Mouse (Mus musculus) gastrocnemius, postnatal 4 days (tissue): ENCODE data around the gene Dtx3l. TPM values are rescaled to one million over a fixed set of nuclear protein-coding genes. Genes with fewer than 3 reads are reported as not detected.
"Not testable (repeated sequence)": the region's sequence is repeated elsewhere in the genome, so short reads cannot be mapped to it uniquely, and the experiment has no call there.

Experiments used
- DNase-seq, 2 experiments: peaks; one replicate each; pipeline ENCODE4 v3.0.0; 2021 to 2022; ENCODE audit warnings: low spot score in 2 of 2, mixed read lengths in 2 of 2
- total RNA-seq, 2 experiments: library from RNA; stranded (reverse); gene quantifications; 2 replicates each; pipeline ENCODE4 v1.2.3; 2021

Dtx3l gene
- total RNA-seq, 2 experiments from 2014 or later = 4.6 to 5.5 TPM

GRCm38 (mm10) chr16:35932179-35933055 is 6.5 kb downstream of the Dtx3l start:
- DNase-seq = no peak

GRCm38 (mm10) chr16:35924341-35924740 is 14.6 kb downstream of the Dtx3l start:
- no peak for DNase-seq

- DNase-seq = no peak
Observed at GRCm38 (mm10) chr16:35923546-35924198, 15.3 kb downstream of the Dtx3l start.

- DNase-seq = no peak
Observed at GRCm38 (mm10) chr16:35922301-35922895, 16.6 kb downstream of the Dtx3l start.

GRCm38 (mm10) chr16:35921676-35922235 is 17.2 kb downstream of the Dtx3l start:
- no peak for DNase-seq

- no peak for DNase-seq
Observed at GRCm38 (mm10) chr16:35918721-35919543, 20.0 kb downstream of the Dtx3l start.

GRCm38 (mm10) chr16:35914301-35914700 is 24.6 kb downstream of the Dtx3l start:
- no peak for DNase-seq

GRCm38 (mm10) chr16:35913526-35913925 is 25.4 kb downstream of the Dtx3l start:
- DNase-seq = no peak

- DNase-seq = no peak
Observed at GRCm38 (mm10) chr16:35911449-35911848, 27.5 kb downstream of the Dtx3l start.

GRCm38 (mm10) chr16:35907432-35908201 is 31.3 kb downstream of the Dtx3l start:
- DNase-seq = no peak

- DNase-seq = no peak
Observed at GRCm38 (mm10) chr16:35906887-35907286, 32.1 kb downstream of the Dtx3l start.

GRCm38 (mm10) chr16:35905819-35906485 is 33.0 kb downstream of the Dtx3l start:
- DNase-seq = no peak

- no peak for DNase-seq
Observed at GRCm38 (mm10) chr16:35905355-35905754, 33.6 kb downstream of the Dtx3l start.

- no peak for DNase-seq
Observed at GRCm38 (mm10) chr16:35904121-35904736, 34.7 kb downstream of the Dtx3l start.

GRCm38 (mm10) chr16:35903014-35903640 is 35.8 kb downstream of the Dtx3l start:
- no peak for DNase-seq

- DNase-seq = no peak
Observed at GRCm38 (mm10) chr16:35900541-35900940, 38.4 kb downstream of the Dtx3l start.

GRCm38 (mm10) chr16:35894997-35895396 is 44.0 kb downstream of the Dtx3l start:
- no peak for DNase-seq

- DNase-seq = not testable (repeated sequence)
Observed at GRCm38 (mm10) chr16:35891603-35892002, 47.3 kb downstream of the Dtx3l start.

- no peak for DNase-seq
Observed at GRCm38 (mm10) chr16:35890645-35891044, 48.3 kb downstream of the Dtx3l start.
